Mouse (Mus musculus) MEL (cell line): ENCODE measurements around the gene Fam234b.

Source experiments
- MAX ChIP-seq: IDR thresholded peaks from 2 replicates; pipeline ENCODE4 v1.6.1; 2011; ENCODE audit warnings: low read length, improper control_type of control experiment
- POLR2A ChIP-seq, 2 experiments: IDR thresholded peaks; 2 replicates each; pipeline ENCODE4 v1.6.1; 2011 to 2012; ENCODE audit warnings: low read length in 2 of 2, mild to moderate bottlenecking in 2 of 2, control low read depth in 1 of 2, improper control_type of control experiment in 1 of 2, low read depth in 1 of 2, moderate library complexity in 1 of 2; ENCODE audit not compliant: control insufficient read depth in 1 of 2, insufficient read depth in 1 of 2, poor library complexity in 1 of 2

GRCm38 (mm10) chr6:135203737-135204136 lies 6.0 kb downstream of the Fam234b start:
- TF ChIP-seq POLR2A (IDR thresholded peaks at IDR 0.05; ENCODE audit: control insufficient read depth in 1 of 2, insufficient read depth in 1 of 2, low read depth in 1 of 2, low read length in 2 of 2, poor library complexity in 1 of 2) (no peak), MAX (no peak)
